Mouse (Mus musculus) liver, embryonic 11.5 days (tissue): ENCODE data around the gene Ralgps1. TPM values are rescaled to one million over a fixed set of nuclear protein-coding genes. Genes with fewer than 3 reads are reported as not detected.
A peak's percentile ranks its signal among the peaks of the same experiment; 100 is the strongest.

ENCODE experiments used
- ATAC-seq: fragments of 200-750 bp; cut with Nextera tagmentation; replicated peaks from 2 replicates; pipeline ENCODE4 v1.8.0; 2017; ENCODE audit warnings: moderate number of reproducible peaks, mild to moderate bottlenecking, moderate TSS enrichment, moderate library complexity; ENCODE audit not compliant: low FRiP score
- DNase-seq: peaks from one replicate; pipeline ENCODE4 v3.0.0-alpha.2; 2017; ENCODE audit warnings: low spot score
- H3K27ac ChIP-seq: fragments of 300-500 bp; sonication (generic); 2 replicates; pipeline ENCODE4 v1.5.1; 2014; ENCODE audit warnings: mild to moderate bottlenecking, low read depth, low read length, control low read depth
- H3K27me3 ChIP-seq: fragments of 300-500 bp; sonication (generic); replicated peaks from 2 replicates; pipeline ENCODE4 v1.6.1; 2014; ENCODE audit warnings: low read length, mixed read lengths; ENCODE audit not compliant: control insufficient read depth, insufficient read depth
- H3K36me3 ChIP-seq: fragments of 300-500 bp; sonication (generic); 2 replicates; pipeline ENCODE4 v1.6.1; 2014; ENCODE audit warnings: mild to moderate bottlenecking, low read length, moderate library complexity, mixed read lengths; ENCODE audit not compliant: control insufficient read depth, insufficient read depth
- H3K4me1 ChIP-seq: fragments of 300-500 bp; sonication (generic); replicated peaks from 2 replicates; pipeline ENCODE4 v1.6.1; 2014; ENCODE audit warnings: low read length, mixed read lengths; ENCODE audit not compliant: control insufficient read depth, insufficient read depth
- H3K4me2 ChIP-seq: fragments of 300-500 bp; sonication (generic); 2 replicates; pipeline ENCODE4 v1.6.1; 2014; ENCODE audit warnings: mild to moderate bottlenecking, control low read depth, moderate library complexity
- H3K4me3 ChIP-seq: fragments of 300-500 bp; sonication (generic); 2 replicates; pipeline ENCODE4 v1.5.1; 2014; ENCODE audit warnings: low read depth, low read length, control low read depth
- H3K9ac ChIP-seq: fragments of 300-500 bp; sonication (generic); 2 replicates; pipeline ENCODE4 v1.6.1; 2014; ENCODE audit warnings: low read depth, low read length, control low read depth
- H3K9me3 ChIP-seq: fragments of 300-500 bp; sonication (generic); 2 replicates; pipeline ENCODE4 v1.6.1; 2016; ENCODE audit warnings: low read length, inconsistent platforms, mixed read lengths; ENCODE audit not compliant: control insufficient read depth
- WGBS: fragments of 180-500 bp; shearing (Covaris S2); extraction: QIAGEN DNeasy Blood & Tissue Kit; methylation state at CpG from one replicate; pipeline ENCODE4 v1.1.7; 2014; 5-methylcytosine and 5-hydroxymethylcytosine counted together
- polyA plus RNA-seq: library from polyadenylated mRNA; unstranded; fragments of >200 nt; fragmentation: Nextera tagmentation; extraction: Ambion mirVana; gene quantifications from 2 replicates; pipeline ENCODE4 v1.2.1, GENCODE M21; 2014

Gene Ralgps1
- polyA plus RNA-seq, 1 experiment from 2014 or later: 3.0 TPM

- 0 out of 2 replicates have a peak overlapping the region, but pooled peaks have one; percentile 7 for H3K4me2 ChIP-seq
- H3K27me3 ChIP-seq: no peaks in the 10 kb centered on the region; the same call in 1 of the 2 replicates
- peaks cover 8% of the 10 kb centered on the region for H3K4me1 ChIP-seq
- H3K36me3 ChIP-seq: no peaks in the 10 kb centered on the region
- no peak overlapping the region for H3K9ac ChIP-seq
- no peaks in the 10 kb centered on the region for H3K9me3 ChIP-seq
- DNase-seq (peak; percentile 56), ATAC-seq (0 out of 2 replicates have a peak, but pooled peaks have one; percentile 23)
- no peak overlapping the region for H3K4me3 ChIP-seq
- H3K27ac ChIP-seq: peak overlapping the region; percentile 15
- WGBS: 63% methylated on average over 12 of the region's 12 CpGs
Measured at GRCm38 (mm10) chr2:33177443-33178242, 193.6 kb downstream of the Ralgps1 start.

GRCm38 (mm10) chr2:33176921-33177320 is 194.4 kb downstream of the Ralgps1 start:
- ATAC-seq (no peak), DNase-seq (no peak)
- H3K4me3 ChIP-seq: no peak overlapping the region
- no peak overlapping the region for H3K4me2 ChIP-seq
- H3K27ac ChIP-seq: peak overlapping the region; percentile 11; the same call in 1 of the 2 replicates
- H3K27me3 ChIP-seq: no peaks in the 10 kb centered on the region; the same call in 1 of the 2 replicates
- no peaks in the 10 kb centered on the region for H3K9me3 ChIP-seq
- WGBS: 53% methylated on average over 2 of the region's 2 CpGs
- H3K36me3 ChIP-seq: no peaks in the 10 kb centered on the region
- H3K4me1 ChIP-seq: peaks cover 8% of the 10 kb centered on the region
- H3K9ac ChIP-seq: no peak overlapping the region

- H3K4me1 ChIP-seq: peaks cover 8% of the 10 kb centered on the region
- H3K27ac ChIP-seq: no peak overlapping the region
- no peak overlapping the region for H3K9ac ChIP-seq
- H3K36me3 ChIP-seq: no peaks in the 10 kb centered on the region
- H3K4me3 ChIP-seq: no peak overlapping the region
- WGBS: 47% methylated on average over 7 of the region's 7 CpGs
- DNase-seq (no peak), ATAC-seq (no peak)
- H3K27me3 ChIP-seq: no peaks in the 10 kb centered on the region; the same call in 1 of the 2 replicates
- H3K9me3 ChIP-seq: no peaks in the 10 kb centered on the region
- no peak overlapping the region for H3K4me2 ChIP-seq
Measured at GRCm38 (mm10) chr2:33176516-33176915, 194.8 kb downstream of the Ralgps1 start.

- DNase-seq: no peak
- WGBS: 89% methylated on average over 7 of the region's 7 CpGs
Measured at GRCm38 (mm10) chr2:33173686-33174085, 197.6 kb downstream of the Ralgps1 start.

GRCm38 (mm10) chr2:33173126-33173525 is 198.2 kb downstream of the Ralgps1 start:
- Histone ChIP-seq H3K9ac (no peak overlapping the region), H3K4me3 (no peak overlapping the region), H3K27me3 (no peaks in the 10 kb centered on the region), H3K27ac (no peak overlapping the region), H3K4me2 (no peak overlapping the region), H3K36me3 (no peaks in the 10 kb centered on the region), H3K4me1 (peaks cover 3% of the 10 kb centered on the region), H3K9me3 (no peaks in the 10 kb centered on the region)
- no peak for ATAC-seq
- no peak for DNase-seq
- 59% methylated on average over 10 of the region's 10 CpGs for WGBS

More at GRCm38 (mm10) chr2:33173686-33174085, 197.6 kb downstream of the Ralgps1 start:
- Histone ChIP-seq H3K27ac (no peak overlapping the region), H3K9ac (no peak overlapping the region), H3K9me3 (no peaks in the 10 kb centered on the region), H3K4me1 (peaks cover 7% of the 10 kb centered on the region), H3K36me3 (no peaks in the 10 kb centered on the region), H3K4me2 (no peak overlapping the region), H3K4me3 (no peak overlapping the region), H3K27me3 (no peaks in the 10 kb centered on the region; the same call in 1 of the 2 replicates)
- ATAC-seq: no peak

GRCm38 (mm10) chr2:33170777-33171565 is 200.3 kb downstream of the Ralgps1 start:
- 74% methylated on average over 10 of the region's 10 CpGs for WGBS
- Histone ChIP-seq H3K27me3 (no peaks in the 10 kb centered on the region), H3K9ac (no peak overlapping the region), H3K4me3 (no peak overlapping the region), H3K4me1 (0 out of 2 replicates have a peak, but pooled peaks cover 2% of the 10 kb centered on the region), H3K36me3 (no peaks in the 10 kb centered on the region), H3K4me2 (no peak overlapping the region), H3K27ac (no peak overlapping the region), H3K9me3 (no peaks in the 10 kb centered on the region)
- DNase-seq (no peak), ATAC-seq (no peak)

GRCm38 (mm10) chr2:33169445-33169844 is 201.8 kb downstream of the Ralgps1 start:
- H3K9ac ChIP-seq: no peak overlapping the region
- DNase-seq: no peak
- H3K4me1 ChIP-seq: peaks cover 8% of the 10 kb centered on the region; the same call in 1 of the 2 replicates
- no peak for ATAC-seq
- H3K27ac ChIP-seq: no peak overlapping the region
- H3K27me3 ChIP-seq: no peaks in the 10 kb centered on the region
- H3K4me2 ChIP-seq: no peak overlapping the region
- WGBS: 75% methylated on average over 6 of the region's 6 CpGs
- H3K4me3 ChIP-seq: no peak overlapping the region
- no peaks in the 10 kb centered on the region for H3K36me3 ChIP-seq
- no peaks in the 10 kb centered on the region for H3K9me3 ChIP-seq

GRCm38 (mm10) chr2:33167060-33167459 is 204.2 kb downstream of the Ralgps1 start:
- Histone ChIP-seq H3K27ac (no peak overlapping the region), H3K4me3 (no peak overlapping the region), H3K36me3 (no peaks in the 10 kb centered on the region), H3K9me3 (no peaks in the 10 kb centered on the region), H3K4me1 (peaks cover 8% of the 10 kb centered on the region; the same call in 1 of the 2 replicates), H3K27me3 (no peaks in the 10 kb centered on the region), H3K4me2 (no peak overlapping the region), H3K9ac (no peak overlapping the region)
- ATAC-seq (no peak), DNase-seq (no peak)
- WGBS: 70% methylated on average over 3 of the region's 3 CpGs
